Mouse (Mus musculus): ENCODE results near the gene Mprip.
"Not testable (repeated sequence)": the region's sequence is repeated elsewhere in the genome, so short reads cannot be mapped to it uniquely, and the experiment has no call there.

The Mprip gene

DNA sequence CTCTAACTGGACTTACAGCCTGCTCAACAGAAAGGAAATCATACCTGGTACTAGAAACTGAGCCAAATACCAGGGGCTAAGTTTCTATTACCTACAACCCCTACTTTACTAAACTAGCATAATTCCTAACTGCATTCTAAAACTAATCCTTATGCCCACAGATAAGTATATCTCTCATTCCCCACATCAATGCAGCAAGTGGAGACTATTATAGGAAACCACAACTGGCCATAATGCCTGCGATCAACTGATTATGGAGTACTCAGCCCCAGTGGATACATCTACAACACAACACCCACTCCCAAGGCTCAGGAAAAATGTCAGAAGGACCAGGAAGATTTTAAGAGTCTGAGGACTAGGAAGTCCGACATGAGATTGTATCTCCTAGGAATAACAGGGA is 7.6 kb upstream of the Mprip start:
- DNase-seq (ENCODE audit: low spot score in 2 of 2), result no peak

DNA sequence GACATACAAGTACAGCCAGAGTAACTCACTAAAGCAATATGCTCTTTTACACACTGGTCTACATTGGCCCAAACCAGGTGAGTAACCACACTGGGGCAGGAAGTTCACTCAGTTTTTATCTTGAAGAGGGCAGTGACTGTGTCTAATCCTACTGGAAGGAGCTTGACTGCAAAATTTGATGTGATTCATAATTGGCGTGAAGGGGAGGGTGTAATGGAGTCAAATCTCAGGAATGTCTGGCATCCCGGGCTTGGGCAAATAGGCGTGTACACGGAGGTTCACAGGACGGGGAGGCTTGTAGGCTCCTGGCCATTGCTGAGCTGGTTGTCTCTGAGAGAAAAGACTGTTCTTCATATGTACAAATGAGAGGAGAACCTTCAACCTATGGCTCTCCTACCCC is 5.8 kb upstream of the Mprip start:
- no peak for DNase-seq (ENCODE audit: low spot score in 2 of 2)

- DNase-seq (ENCODE audit: low spot score in 2 of 2), result no peak
These were observed 5.1 kb upstream of the Mprip start for GRCm38 (mm10) chr11:59656016-59656415.

GRCm38 (mm10) chr11:59661601-59662248 is 620 bp downstream of the Mprip start:
- DNase-seq (ENCODE audit: low spot score in 2 of 2), result no peak

GRCm38 (mm10) chr11:59662249-59662788 is 1.2 kb downstream of the Mprip start:
- peak; percentile 89 to 96 for DNase-seq (ENCODE audit: low spot score in 2 of 2)

DNA sequence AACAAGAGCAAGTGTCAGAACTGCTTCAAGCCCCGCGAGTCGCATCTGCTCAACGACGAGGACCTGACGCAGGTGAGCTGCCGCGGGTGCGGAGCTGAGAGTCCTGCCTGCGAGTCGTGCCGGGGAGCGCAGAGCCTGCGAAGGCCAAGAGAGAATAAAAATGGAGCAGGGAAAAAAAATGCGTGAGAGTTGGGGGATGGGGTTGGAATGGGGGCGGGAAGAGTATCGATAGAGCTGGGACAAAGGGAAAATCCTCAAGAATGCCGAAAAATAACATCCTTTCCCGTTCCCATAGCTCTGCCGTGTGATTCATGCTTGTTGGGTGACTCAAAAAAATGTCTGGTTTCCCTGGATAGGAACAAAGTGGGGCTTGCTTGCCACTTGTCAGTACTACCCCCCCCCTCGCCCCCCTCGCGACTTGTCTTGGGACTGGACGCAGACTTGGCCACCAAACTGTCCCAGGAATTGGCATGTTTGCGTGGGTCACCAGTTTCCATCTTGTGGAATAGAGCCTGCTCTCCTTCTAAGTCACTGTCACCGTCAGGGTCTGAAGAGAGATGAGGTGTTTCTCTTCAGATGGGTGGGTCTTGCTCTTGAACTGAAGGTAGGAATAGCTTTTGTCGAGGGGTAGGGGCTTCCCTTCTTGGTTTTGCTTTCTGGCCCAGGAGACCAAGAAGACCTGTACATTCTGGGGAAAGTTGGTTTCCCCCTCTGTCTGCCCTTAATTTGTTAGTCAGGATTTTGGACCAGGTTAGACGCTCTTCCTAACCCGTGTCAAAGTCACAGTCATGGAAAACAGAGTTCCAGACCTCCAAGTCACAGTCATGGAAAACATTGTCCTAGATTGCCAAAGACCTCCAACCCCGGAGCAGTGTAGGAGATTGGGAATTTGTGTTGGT is 2.0 kb downstream of the Mprip start:
- DNase-seq (ENCODE audit: low spot score in 2 of 2), result peak in 1 of 2 experiments; percentile 11

DNA sequence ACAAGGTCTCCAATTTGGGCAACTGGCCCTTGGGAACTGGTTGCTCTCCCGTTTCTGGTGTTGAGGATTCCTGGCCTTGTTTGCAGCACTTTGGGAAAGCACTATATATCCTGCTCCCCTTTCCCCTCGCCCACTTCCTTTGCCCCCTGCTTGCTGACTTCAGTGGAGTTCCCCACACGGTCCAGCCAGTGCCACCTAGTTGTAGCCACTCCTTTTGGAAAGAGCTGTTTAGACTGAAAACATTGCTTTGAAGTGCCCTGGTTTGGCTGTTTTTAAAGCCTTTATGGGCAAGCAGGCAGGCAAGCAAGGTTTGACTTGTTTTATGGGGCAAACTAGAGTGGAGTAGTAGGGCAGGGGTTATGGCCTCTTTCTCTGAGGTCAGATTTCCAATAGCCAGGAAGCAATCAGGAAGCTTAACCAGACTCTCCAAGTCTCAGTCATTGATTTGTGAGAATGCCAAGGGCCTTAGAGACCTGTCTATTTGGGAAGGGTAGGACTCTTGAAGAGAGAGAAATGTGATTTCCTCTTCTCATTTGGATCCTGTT is 2.7 kb downstream of the Mprip start:
- DNase-seq (ENCODE audit: low spot score in 2 of 2), result no peak

DNA sequence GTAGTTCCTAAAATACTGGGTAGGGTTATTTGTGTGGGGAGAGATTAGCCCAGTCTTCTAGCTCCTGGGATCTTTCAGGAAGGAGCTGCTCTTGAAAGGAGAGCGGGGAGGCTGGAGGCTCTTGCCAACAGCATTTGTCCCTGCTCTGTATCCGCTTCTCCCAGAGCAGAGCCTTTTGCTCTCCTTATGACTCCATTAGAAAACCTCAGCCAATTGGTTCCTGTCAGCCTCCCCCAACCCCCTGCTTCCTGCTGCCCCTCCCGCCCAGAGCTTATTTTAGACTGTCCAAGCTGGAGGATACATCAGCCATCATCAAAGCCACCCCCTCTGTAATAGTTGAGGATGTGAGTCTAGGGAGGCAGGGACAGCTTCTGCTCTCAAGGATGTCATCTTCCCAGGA is 3.7 kb downstream of the Mprip start:
- DNase-seq (ENCODE audit: low spot score in 2 of 2), result peak in 1 of 2 experiments; percentile 52

DNA sequence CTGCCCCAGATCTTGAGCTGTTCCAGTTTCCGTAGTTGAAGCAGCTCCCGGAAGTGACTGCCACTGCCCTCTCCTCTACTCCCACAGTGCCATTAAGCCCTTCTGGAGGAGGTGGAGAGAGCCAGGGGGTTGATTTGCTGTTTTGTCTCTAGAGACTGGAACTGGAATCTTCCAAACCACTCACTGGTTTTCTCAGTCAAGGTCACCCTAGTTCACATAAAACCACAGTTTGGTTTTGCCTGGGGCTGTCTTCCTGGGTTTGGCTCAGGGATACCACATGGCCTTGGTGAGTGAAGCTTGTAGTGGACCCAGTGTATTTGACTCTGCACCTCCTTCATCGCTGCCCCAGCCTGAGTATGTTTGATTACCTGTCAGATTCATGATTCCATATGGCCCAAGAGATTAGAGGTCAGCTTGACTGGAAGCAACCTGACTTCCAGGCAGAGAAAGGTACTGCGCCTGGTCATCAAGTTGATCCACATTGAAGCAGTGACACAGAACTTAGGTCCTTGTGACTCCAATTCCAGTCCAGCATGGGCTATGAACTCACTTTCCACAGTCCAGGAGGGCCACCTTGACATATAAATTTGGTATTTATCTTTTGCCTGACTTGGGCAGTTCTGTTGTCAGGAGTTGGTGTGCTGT is 10.1 kb downstream of the Mprip start:
- DNase-seq (ENCODE audit: low spot score in 2 of 2), result no peak

DNA sequence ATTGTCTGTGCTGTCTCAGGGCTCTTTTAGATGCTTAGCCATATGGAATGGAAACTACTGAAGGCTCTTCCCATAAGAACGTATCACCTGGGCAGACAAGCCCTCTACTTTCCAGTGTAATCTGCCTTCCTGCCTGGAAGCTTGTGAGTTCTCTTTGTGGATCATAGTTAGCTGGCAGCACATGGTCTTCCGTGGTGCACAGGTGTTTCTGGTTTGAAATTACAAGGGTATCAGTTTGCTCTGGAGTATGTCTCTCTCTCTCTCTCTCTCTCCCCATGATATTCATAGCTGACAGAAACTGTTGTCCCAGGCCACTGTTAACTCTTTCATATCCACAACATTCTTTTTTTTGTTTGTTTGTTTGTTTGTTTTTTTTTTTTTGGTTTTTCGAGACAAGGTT is 12.9 kb downstream of the Mprip start:
- DNase-seq (ENCODE audit: low spot score in 2 of 2), result no peak

DNA sequence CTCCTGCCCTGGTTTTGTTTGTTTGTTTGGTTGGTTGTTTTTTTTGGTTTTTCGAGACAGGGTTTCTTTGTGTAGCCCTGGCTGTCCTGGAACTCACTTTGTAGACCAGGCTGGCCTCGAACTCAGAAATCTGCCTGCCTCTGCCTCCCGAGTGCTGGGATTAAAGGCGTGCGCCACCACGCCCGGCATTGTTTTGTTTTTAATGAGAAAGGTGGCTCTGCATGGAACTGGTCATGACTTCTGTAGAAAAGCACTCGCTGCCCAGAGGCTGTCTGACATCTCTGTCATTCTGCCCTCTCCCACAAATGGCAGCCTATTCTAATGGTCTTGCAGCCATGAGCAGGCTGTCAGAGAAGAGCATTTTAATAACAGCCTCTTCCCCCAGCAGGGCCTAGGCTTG is 13.6 kb downstream of the Mprip start:
- not testable (repeated sequence) for DNase-seq (ENCODE audit: low spot score in 2 of 2)

GRCm38 (mm10) chr11:59677767-59678166 is 16.7 kb downstream of the Mprip start:
- no peak for DNase-seq (ENCODE audit: low spot score in 2 of 2)

GRCm38 (mm10) chr11:59678693-59679092 is 17.6 kb downstream of the Mprip start:
- DNase-seq (ENCODE audit: low spot score in 2 of 2), result no peak

DNA sequence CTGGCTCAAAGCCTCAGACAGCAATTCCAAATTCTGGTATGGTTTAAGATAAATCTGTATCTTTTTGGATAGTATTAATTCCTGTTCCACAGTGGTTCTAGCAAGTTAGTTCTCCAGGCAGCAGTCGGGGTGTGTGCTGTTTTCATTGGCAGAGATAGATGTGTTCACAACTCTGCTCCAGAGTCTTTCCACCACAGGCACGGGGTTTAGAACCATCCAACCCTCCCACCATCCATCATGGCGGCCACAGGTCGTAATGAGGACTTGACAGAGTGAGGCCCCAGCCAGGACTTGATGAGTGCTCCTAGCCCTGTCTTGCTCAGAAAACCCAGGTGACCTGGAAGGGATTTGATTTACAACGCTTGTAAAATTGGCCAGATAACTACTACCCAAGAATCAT is 19.0 kb downstream of the Mprip start:
- DNase-seq (ENCODE audit: low spot score in 2 of 2), result no peak

GRCm38 (mm10) chr11:59684956-59685355 is 23.9 kb downstream of the Mprip start:
- DNase-seq (ENCODE audit: low spot score in 2 of 2), result no peak

- DNase-seq (ENCODE audit: low spot score in 2 of 2), result no peak
These were observed 33.4 kb downstream of the Mprip start for GRCm38 (mm10) chr11:59694533-59694932.

- DNase-seq (ENCODE audit: low spot score in 2 of 2), result no peak
These were observed 34.4 kb downstream of the Mprip start for GRCm38 (mm10) chr11:59695550-59695949.

GRCm38 (mm10) chr11:59697572-59697971 is 36.5 kb downstream of the Mprip start:
- peak; percentile 32 for DNase-seq (ENCODE audit: low spot score in 2 of 2)

DNA sequence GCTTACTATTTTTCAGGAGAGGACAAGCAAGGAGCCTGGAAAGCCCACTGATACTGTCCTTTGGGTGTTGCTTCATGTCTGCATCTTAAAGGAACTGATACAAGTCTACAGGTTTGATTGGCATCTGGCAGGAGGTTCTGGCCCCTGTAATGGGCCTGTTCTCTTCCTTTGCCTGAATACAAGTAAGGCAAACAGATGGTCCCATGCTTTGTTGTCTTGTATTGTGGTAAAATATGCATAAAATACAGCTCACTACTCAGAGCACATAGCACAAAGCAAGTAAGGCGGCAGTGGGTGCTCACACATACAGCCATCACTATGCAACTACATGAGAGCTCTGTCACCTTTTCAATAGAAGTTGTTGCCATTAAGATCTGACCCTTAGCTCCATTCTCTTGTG is 39.7 kb downstream of the Mprip start:
- DNase-seq (ENCODE audit: low spot score in 2 of 2), result no peak

- no peak for DNase-seq (ENCODE audit: low spot score in 2 of 2)
These were observed 44.0 kb downstream of the Mprip start for GRCm38 (mm10) chr11:59705113-59705512.

- no peak for DNase-seq (ENCODE audit: low spot score in 2 of 2)
These were observed 46.4 kb downstream of the Mprip start for GRCm38 (mm10) chr11:59707481-59707880.

Data from left cerebral cortex, adult 9 months (tissue).